ENCODE assay signal across 1 mouse cellular context in genomic region chr5:123523692-123524392, GRCm38 (mm10).
A peak's percentile ranks its signal among the peaks of the same experiment; 100 is the strongest.
TF ChIP-seq lines count a peak whose summit lies in the region.

Gene Diablo (minus strand): TSS chr5:123524176.

TF ChIP-seq in CH12.LX, 34 proteins besides CTCF, POLR2A, EP300 and RAD21 (continued from another document):
- TF ChIP-seq ETS1 (conservative IDR thresholded peaks at IDR 0.05; ENCODE audit: low read depth, low read length) (no peak), CHD2 (IDR thresholded peaks at IDR 0.05; ENCODE audit: low read length) (no peak), ELF1 (IDR thresholded peaks at IDR 0.05; ENCODE audit: low read depth, low read length) (peak; percentile 85), POLR2AphosphoS2 (IDR thresholded peaks at IDR 0.05; ENCODE audit: low read depth, low read length) (peak; percentile 81; the same call in 1 of the 2 replicates), E2F4 (IDR thresholded peaks at IDR 0.05; ENCODE audit: insufficient replicate concordance, low read depth, low read length) (no peak), TBP (conservative IDR thresholded peaks at IDR 0.05; ENCODE audit: low read depth, low read length) (no peak), KAT2A (IDR thresholded peaks at IDR 0.05; ENCODE audit: insufficient replicate concordance, low read length) (no peak), SIN3A (IDR thresholded peaks at IDR 0.05; ENCODE audit: low read length) (peak; percentile 95), SMC3 (IDR thresholded peaks at IDR 0.05; ENCODE audit: low read depth, low read length) (no peak), GABPA (IDR thresholded peaks at IDR 0.05; ENCODE audit: insufficient replicate concordance, low read depth, low read length) (no peak)
